Mouse (Mus musculus): ENCODE data around the gene Grk2. TPM values are rescaled to one million over a fixed set of nuclear protein-coding genes. Genes with fewer than 3 reads are reported as not detected.

Grk2 gene
- polyA plus RNA-seq, 1 experiment from 2014 or later: 15.0 TPM

DNA sequence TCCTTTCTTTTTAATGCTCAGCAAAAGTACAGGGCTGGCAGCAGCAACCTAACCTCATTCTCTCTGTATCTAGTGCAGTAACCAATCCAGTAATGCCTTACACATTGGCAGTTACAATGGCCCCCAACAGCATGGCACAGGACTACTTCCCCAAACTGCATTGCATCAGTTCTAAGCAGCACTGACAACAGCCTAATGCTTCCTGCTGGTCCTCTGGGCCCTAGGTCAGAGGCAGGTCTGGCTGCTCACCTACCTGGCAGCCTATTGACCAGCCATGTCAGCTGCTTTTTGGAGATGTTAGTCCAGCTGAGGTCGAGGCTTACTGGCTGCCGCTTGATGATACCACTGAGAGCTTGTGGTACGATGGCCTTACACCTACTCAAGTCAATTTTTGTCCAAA lies 16.1 kb upstream of the Grk2 start:
- H3K4me1 ChIP-seq: no peaks in the 10 kb centered on the region
- no peak overlapping the region for H3K27ac ChIP-seq
- 93% methylated on average over 3 of the region's 3 CpGs for WGBS
- no peak overlapping the region for H3K4me3 ChIP-seq
- no peak overlapping the region for H3K9ac ChIP-seq
- ATAC-seq (ENCODE audit: insufficient number of reproducible peaks, insufficient read depth, low FRiP score, low TSS enrichment): no peak
- no peaks in the 10 kb centered on the region for H3K9me3 ChIP-seq
- no peaks in the 10 kb centered on the region for H3K27me3 ChIP-seq
- no peak overlapping the region for H3K4me2 ChIP-seq (replicated peaks)
- peaks cover 96% of the 10 kb centered on the region for H3K36me3 ChIP-seq

DNA sequence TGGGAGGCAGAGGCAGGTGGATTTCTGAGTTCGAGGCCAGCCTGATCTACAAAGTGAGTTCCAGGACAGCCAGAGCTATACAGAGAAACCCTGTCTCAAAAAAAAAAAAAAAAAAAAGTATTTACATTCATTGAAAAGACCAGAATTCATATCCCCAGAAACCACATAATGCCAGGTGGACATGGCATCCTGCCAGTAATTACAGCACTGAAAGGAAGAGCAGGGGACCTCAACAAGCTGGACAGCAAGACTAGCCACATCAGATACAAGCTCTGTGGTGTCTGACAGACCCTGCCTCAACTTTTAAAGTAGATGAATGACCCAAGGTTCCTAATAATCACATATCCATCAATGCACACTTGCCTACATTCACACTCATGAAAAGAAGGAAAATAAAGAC lies 15.6 kb upstream of the Grk2 start:
- no peak for ATAC-seq (ENCODE audit: insufficient number of reproducible peaks, insufficient read depth, low FRiP score, low TSS enrichment)
- no peak overlapping the region for H3K27ac ChIP-seq
- no peaks in the 10 kb centered on the region for H3K27me3 ChIP-seq
- peaks cover 94% of the 10 kb centered on the region for H3K36me3 ChIP-seq
- H3K4me3 ChIP-seq: no peak overlapping the region
- H3K4me2 ChIP-seq (replicated peaks): no peak overlapping the region
- 100% methylated on average over 1 of the region's 1 CpGs for WGBS
- no peaks in the 10 kb centered on the region for H3K4me1 ChIP-seq
- H3K9ac ChIP-seq: no peak overlapping the region
- no peaks in the 10 kb centered on the region for H3K9me3 ChIP-seq

DNA sequence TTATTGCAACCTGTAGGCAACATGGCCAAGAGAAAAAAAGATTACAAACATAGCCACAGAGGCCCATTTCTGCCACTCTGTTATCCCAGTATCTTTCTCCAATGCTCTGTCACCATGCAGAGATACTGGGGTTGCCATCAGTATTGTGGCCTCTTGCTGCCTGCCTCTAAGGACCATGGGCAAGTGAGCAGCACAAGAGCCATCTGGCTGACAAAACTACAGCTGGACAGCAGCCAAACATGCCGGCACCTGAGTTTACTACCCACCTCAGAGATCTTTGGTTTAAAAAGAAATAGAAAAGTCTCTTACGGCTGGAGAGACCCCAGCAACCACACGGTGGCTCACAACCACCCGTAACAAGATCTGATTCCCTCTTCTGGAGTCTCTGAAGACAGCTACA lies 13.2 kb upstream of the Grk2 start:
- 84% methylated on average over 4 of the region's 4 CpGs for WGBS
- no peak for ATAC-seq (ENCODE audit: insufficient number of reproducible peaks, insufficient read depth, low FRiP score, low TSS enrichment)
- no peaks in the 10 kb centered on the region for H3K27me3 ChIP-seq
- H3K4me1 ChIP-seq: no peaks in the 10 kb centered on the region
- no peak overlapping the region for H3K27ac ChIP-seq
- H3K4me3 ChIP-seq: no peak overlapping the region
- no peak overlapping the region for H3K4me2 ChIP-seq (replicated peaks)
- no peaks in the 10 kb centered on the region for H3K9me3 ChIP-seq
- peaks cover 82% of the 10 kb centered on the region for H3K36me3 ChIP-seq
- H3K9ac ChIP-seq: no peak overlapping the region

DNA sequence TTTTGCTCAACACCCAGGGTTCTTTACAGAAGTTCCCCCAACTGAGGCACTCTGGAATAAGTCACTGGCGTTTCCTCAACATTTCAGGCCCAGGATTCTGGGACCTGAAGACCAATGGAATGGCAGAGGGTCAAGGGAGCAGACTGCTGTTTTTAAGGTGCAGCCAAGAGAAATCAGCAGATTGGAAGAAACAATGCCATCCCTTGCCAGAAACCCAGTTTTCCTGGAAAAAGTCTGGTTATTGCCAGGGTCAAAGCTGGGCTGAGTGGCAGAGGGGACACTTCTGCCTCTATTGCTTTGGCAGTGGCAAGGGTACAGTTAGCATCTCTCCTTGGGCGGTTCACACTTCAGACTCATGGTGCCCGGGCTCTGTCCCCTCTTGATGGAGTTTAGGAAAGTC lies 11.2 kb upstream of the Grk2 start:
- no peaks in the 10 kb centered on the region for H3K4me1 ChIP-seq
- no peak for ATAC-seq (ENCODE audit: insufficient number of reproducible peaks, insufficient read depth, low FRiP score, low TSS enrichment)
- no peak overlapping the region for H3K4me3 ChIP-seq
- H3K36me3 ChIP-seq: peaks cover 66% of the 10 kb centered on the region
- no peaks in the 10 kb centered on the region for H3K27me3 ChIP-seq
- no peak overlapping the region for H3K27ac ChIP-seq
- H3K9me3 ChIP-seq: no peaks in the 10 kb centered on the region
- no peak overlapping the region for H3K4me2 ChIP-seq (replicated peaks)
- H3K9ac ChIP-seq: no peak overlapping the region
- WGBS: 88% methylated on average over 3 of the region's 3 CpGs

DNA sequence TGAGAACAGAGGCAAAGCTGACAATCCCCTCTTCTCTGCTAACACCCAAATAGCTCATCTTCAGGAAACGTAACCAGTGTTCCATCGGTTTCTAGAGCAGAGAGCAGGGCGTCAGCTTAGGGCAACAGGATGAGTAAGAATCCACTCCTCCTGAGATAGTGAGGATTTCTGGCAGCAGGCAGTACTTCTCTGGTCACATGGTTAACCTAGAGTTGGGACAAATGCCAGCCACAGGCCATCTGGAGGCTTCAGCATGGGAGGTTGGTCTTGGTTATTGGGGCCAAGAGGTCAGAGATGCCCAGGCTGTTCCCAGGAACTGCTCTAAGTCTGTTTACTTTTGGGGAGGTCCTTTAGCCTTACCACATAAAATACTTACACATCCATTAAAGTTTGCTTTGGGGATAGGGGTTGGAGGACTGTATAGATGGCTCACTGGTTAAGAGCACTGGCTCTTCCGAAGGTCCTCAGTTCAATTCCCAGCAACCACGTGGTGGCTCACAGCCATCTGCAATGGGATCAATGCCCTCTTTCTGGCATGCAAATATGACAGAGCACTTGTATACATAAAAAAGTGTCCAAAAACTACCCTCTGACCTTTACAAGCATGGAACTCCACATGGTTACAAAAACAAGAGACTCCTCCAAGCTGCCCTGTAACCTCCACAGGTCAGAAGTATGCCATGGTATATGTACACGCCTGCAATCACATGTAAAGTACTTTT lies 9.4 kb upstream of the Grk2 start:
- peaks cover 51% of the 10 kb centered on the region for H3K36me3 ChIP-seq

DNA sequence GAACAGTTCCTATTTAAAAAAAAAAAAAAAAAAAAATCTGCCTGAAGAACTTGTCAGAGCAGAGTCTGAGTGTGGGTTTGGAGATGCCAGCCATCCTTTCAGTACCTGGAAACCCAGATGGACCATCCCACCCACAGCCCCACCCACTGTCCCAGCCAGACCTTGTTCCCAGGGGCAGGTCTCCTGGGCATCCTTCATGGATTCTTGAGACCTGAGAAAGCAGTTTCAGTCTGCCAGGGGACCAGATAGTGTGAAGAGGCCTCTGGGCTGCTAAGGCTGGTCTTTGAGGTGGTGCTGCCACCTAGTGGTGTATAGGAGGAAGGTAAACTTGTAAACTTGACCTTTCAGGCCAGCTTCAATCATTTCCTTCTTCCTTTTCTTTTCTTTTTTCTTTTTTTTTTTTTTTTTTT lies 3.8 kb upstream of the Grk2 start:
- peaks cover 6% of the 10 kb centered on the region for H3K4me1 ChIP-seq
- ATAC-seq (ENCODE audit: insufficient number of reproducible peaks, insufficient read depth, low FRiP score, low TSS enrichment): no peak
- H3K4me2 ChIP-seq (replicated peaks): no peak overlapping the region
- no peak overlapping the region for H3K27ac ChIP-seq
- 0 out of 2 replicates have a peak, but pooled peaks cover 6% of the 10 kb centered on the region for H3K36me3 ChIP-seq
- H3K27me3 ChIP-seq: no peaks in the 10 kb centered on the region
- no peaks in the 10 kb centered on the region for H3K9me3 ChIP-seq
- H3K4me3 ChIP-seq: no peak overlapping the region
- H3K9ac ChIP-seq: no peak overlapping the region

More for the DNA sequence above, 9.4 kb upstream of the Grk2 start:
- Histone ChIP-seq H3K27me3 (no peaks in the 10 kb centered on the region), H3K4me3 (no peak overlapping the region), H3K4me2 (replicated peaks) (no peak overlapping the region), H3K4me1 (no peaks in the 10 kb centered on the region), H3K9ac (no peak overlapping the region), H3K27ac (no peak overlapping the region), H3K9me3 (no peaks in the 10 kb centered on the region)
- ATAC-seq (ENCODE audit: insufficient number of reproducible peaks, insufficient read depth, low FRiP score, low TSS enrichment): no peak
- 87% methylated on average over 6 of the region's 6 CpGs for WGBS

DNA sequence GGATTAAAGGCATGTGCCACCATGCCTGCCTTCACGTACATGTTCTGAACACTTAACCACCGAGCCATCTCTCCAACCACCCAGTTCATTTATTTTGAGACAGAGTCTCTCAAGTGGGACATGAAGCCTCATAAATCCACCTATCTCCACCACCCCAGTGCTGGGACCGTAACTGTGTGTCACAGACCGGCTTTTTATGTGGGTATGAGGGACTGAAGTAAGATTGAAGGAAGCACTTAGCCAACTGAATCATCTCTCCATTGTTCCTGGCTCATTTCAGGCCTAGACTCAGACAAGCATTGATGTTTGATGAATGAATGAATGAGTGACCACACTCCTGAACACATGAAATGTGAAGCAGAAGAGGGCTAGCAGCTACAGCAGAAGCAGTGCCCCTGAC lies 3.3 kb upstream of the Grk2 start:
- Histone ChIP-seq H3K4me3 (no peak overlapping the region), H3K36me3 (0 out of 2 replicates have a peak, but pooled peaks cover 4% of the 10 kb centered on the region), H3K4me1 (peaks cover 11% of the 10 kb centered on the region), H3K4me2 (replicated peaks) (no peak overlapping the region), H3K27ac (no peak overlapping the region), H3K27me3 (no peaks in the 10 kb centered on the region), H3K9ac (no peak overlapping the region), H3K9me3 (no peaks in the 10 kb centered on the region)
- ATAC-seq (ENCODE audit: insufficient number of reproducible peaks, insufficient read depth, low FRiP score, low TSS enrichment): no peak
- 86% methylated on average over 4 of the region's 4 CpGs for WGBS

DNA sequence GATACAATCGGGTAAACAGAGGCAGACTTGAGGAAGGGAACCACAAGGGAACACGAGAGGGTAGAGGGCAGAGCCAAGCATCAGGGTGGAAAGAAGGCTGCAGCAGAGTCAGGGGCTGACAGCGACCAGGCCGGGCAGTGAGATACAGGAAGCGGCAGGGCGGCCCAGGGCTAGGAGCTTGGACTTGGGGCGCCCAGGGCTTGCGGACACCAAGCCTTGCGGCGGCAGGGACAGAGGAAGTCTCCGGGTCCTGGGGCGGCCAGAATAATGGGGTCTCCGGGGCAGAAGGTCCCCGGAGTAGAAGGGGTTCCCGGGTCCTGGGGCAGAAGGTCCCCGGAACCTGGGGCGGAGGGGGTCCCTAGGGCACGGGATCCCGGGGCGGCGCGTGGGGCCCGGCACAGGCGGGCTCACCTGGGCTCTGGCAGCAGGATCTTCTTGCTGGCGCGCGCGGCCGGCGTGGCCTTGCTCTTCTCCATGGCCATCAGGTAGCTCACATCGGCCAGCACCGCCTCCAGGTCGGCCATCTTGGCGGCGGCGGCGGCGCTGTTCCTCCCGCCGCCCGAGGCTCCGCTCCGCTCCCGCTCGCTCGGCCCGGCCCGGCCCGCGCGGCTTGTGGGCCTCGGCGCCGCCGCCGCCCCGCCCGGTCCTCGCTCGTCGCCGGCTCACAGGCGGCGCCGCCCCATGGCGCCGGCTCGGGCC lies 382 bp downstream of the Grk2 start:
- Histone ChIP-seq H3K4me1 (peaks cover 47% of the 10 kb centered on the region), H3K9ac (peak overlapping the region; percentile 90), H3K4me3 (peak overlapping the region; percentile 93), H3K9me3 (no peaks in the 10 kb centered on the region), H3K27me3 (no peaks in the 10 kb centered on the region), H3K36me3 (no peaks in the 10 kb centered on the region), H3K4me2 (replicated peaks) (peak overlapping the region; percentile 87), H3K27ac (peak overlapping the region; percentile 80)
- peak; percentile 19 for ATAC-seq (ENCODE audit: insufficient number of reproducible peaks, insufficient read depth, low FRiP score, low TSS enrichment)
- 1% methylated on average over 64 of the region's 68 CpGs for WGBS

DNA sequence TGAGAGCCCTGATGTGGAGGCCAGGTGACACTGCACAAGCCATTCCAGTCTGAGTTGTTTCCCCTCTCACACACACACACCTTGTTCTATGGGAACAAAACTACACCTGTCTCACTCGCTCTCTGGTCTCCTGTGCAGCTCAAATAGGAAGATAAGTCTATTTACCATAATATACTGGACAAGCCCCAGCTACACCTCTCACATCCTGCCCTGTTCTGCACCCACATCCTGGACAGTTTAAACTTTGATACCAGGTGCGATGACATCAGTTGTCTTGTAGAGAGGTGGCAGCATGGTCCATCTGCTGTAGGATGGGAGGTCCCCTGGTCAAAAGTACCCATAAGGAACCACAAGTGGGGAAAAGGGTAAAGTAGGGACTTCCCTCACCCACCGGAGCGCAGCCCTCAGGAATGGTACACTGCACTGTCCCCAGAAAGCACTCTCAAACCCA lies 1.1 kb downstream of the Grk2 start:
- Histone ChIP-seq H3K4me3 (peak overlapping the region; percentile 93), H3K9ac (peak overlapping the region; percentile 90; the same call in 1 of the 2 replicates), H3K36me3 (no peaks in the 10 kb centered on the region), H3K4me1 (peaks cover 55% of the 10 kb centered on the region), H3K27me3 (no peaks in the 10 kb centered on the region), H3K4me2 (replicated peaks) (peak overlapping the region; percentile 87), H3K9me3 (no peaks in the 10 kb centered on the region), H3K27ac (no peak overlapping the region)
- 56% methylated on average over 4 of the region's 4 CpGs for WGBS
- no peak for ATAC-seq (ENCODE audit: insufficient number of reproducible peaks, insufficient read depth, low FRiP score, low TSS enrichment)

DNA sequence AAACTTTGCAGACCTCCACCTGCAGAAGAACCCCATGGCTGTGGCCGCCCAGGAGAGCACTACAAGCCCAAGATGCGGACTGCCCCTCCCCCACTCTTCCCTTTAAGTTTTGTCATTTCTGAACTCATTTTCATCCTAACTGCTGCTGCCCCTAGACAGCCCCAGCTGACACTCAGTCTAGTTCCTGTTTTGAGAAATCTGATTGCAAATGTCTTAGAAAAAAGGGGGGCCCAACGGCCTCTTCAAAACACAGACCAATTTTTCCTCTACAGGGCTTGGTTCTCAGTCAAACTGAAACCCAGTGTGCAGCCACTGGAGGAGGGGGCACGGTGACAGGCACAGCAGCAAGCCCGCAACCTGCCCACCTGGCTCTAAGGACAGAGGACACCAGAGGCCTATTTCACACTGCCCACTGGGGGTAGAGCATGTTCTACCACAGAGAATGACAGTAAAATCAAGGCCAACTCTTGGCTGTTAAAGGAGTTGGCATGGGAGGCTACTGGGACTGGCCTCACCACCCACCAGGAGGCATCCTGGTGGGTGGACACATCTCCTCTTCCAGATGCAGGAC lies 1.7 kb downstream of the Grk2 start:
- 62% methylated on average over 5 of the region's 5 CpGs for WGBS
- no peak for ATAC-seq (ENCODE audit: insufficient number of reproducible peaks, insufficient read depth, low FRiP score, low TSS enrichment)
- H3K27ac ChIP-seq: no peak overlapping the region
- no peaks in the 10 kb centered on the region for H3K27me3 ChIP-seq
- peak overlapping the region; percentile 27; the same call in 1 of the 2 replicates for H3K9ac ChIP-seq
- H3K36me3 ChIP-seq: no peaks in the 10 kb centered on the region
- H3K4me1 ChIP-seq: peaks cover 56% of the 10 kb centered on the region
- H3K9me3 ChIP-seq: no peaks in the 10 kb centered on the region
- peak overlapping the region; percentile 87 for H3K4me2 ChIP-seq (replicated peaks)
- peak overlapping the region; percentile 93 for H3K4me3 ChIP-seq

DNA sequence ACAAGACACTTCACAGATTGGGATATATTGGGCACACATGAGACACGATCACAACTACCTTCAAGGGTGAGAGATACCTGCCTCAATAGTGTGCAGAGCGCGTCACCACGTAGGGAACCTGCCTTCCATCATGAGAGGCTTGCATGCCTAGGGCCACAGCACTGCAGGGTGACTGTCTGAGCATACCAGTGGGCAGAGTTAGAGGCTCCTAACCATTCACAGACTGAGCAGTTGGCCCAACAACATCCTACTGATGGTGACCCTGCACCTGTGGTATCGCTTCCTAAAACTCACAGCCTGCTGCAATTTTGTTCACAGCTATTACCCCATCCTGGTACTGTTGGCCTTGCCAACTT lies 2.4 kb downstream of the Grk2 start:
- no peak overlapping the region; the same call in 1 of the 2 replicates for H3K4me2 ChIP-seq (replicated peaks)
- H3K9ac ChIP-seq: no peak overlapping the region
- no peaks in the 10 kb centered on the region for H3K9me3 ChIP-seq
- WGBS: 92% methylated on average over 5 of the region's 5 CpGs
- no peak overlapping the region for H3K4me3 ChIP-seq
- no peak for ATAC-seq (ENCODE audit: insufficient number of reproducible peaks, insufficient read depth, low FRiP score, low TSS enrichment)
- no peaks in the 10 kb centered on the region for H3K36me3 ChIP-seq
- no peak overlapping the region for H3K27ac ChIP-seq
- H3K27me3 ChIP-seq: no peaks in the 10 kb centered on the region
- peaks cover 60% of the 10 kb centered on the region for H3K4me1 ChIP-seq
